Mouse (Mus musculus): ENCODE measurements around the gene Alg6. TPM values are rescaled to one million over a fixed set of nuclear protein-coding genes. Genes with fewer than 3 reads are reported as not detected.

Gene Alg6
- polyA plus RNA-seq (2011; ENCODE audit: insufficient read depth, insufficient read length, low replicate concordance, missing spikeins): 4.0 and 6.1 TPM in 2 replicates

GRCm38 (mm10) chr4:99714904-99715782 is at the start of gene Alg6:
Gene Alg6, plus strand, starts transcription at chr4:99715664.
- WGBS: 3% methylated on average over 46 of the region's 46 CpGs
- TF ChIP-seq POLR2A (IDR thresholded peaks at IDR 0.05; ENCODE audit: borderline replicate concordance, control insufficient read depth, low read depth, low read length) (peak; percentile 63; the same call in 1 of the 2 replicates), CTCF (IDR thresholded peaks at IDR 0.05; ENCODE audit: control insufficient read depth, insufficient read depth, low read length) (no peak)
- Histone ChIP-seq H3K4me1 (ENCODE audit: control insufficient read depth, insufficient read depth, low read length) (no peaks in the 10 kb centered on the region; the same call in none of the 2 replicates), H3K4me3 (replicated peaks; ENCODE audit: control insufficient read depth, low read depth, low read length) (peak within 1 kb of the TSS; percentile 87), H3K27ac (ENCODE audit: control insufficient read depth, insufficient read depth, low read depth, low read length, poor library complexity) (peak within 1 kb of the TSS; percentile 47; the same call in 1 of the 2 replicates)

- no peak overlapping the region for H3K27ac ChIP-seq (ENCODE audit: control insufficient read depth, insufficient read depth, low read depth, low read length, poor library complexity)
- no peak overlapping the region for H3K4me3 ChIP-seq (replicated peaks; ENCODE audit: control insufficient read depth, low read depth, low read length)
- TF ChIP-seq CTCF (IDR thresholded peaks at IDR 0.05; ENCODE audit: control insufficient read depth, insufficient read depth, low read length) (no peak), POLR2A (IDR thresholded peaks at IDR 0.05; ENCODE audit: borderline replicate concordance, control insufficient read depth, low read depth, low read length) (no peak)
- WGBS: 79% methylated on average over 7 of the region's 7 CpGs
- H3K4me1 ChIP-seq (ENCODE audit: control insufficient read depth, insufficient read depth, low read length): no peaks in the 10 kb centered on the region
Measured at GRCm38 (mm10) chr4:99670203-99670851, 45.1 kb upstream of the Alg6 start.

DNA sequence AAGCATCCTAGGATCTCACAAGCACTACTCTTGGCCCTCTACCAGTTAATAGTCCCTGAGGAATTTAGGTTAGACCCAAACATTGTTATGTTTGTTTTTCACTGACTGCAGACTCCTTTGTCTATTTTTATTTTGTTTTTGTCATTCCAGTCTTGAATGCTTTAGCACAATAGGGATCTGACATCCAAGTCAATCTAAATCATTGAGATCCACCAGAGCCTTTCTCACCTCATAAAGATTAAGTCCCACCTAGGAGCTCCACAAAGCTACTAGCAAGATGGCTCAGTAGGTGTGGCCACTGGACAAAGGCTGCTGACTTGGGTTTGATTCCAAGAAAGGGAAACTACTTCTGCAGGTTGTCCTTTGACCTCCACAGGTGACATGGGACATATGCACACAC is 40.3 kb upstream of the Alg6 start:
- no peak overlapping the region for H3K4me3 ChIP-seq (replicated peaks; ENCODE audit: control insufficient read depth, low read depth, low read length)
- no peaks in the 10 kb centered on the region for H3K4me1 ChIP-seq (ENCODE audit: control insufficient read depth, insufficient read depth, low read length)
- no peak overlapping the region for H3K27ac ChIP-seq (ENCODE audit: control insufficient read depth, insufficient read depth, low read depth, low read length, poor library complexity)
- TF ChIP-seq POLR2A (IDR thresholded peaks at IDR 0.05; ENCODE audit: borderline replicate concordance, control insufficient read depth, low read depth, low read length): no peak
- no peak for TF ChIP-seq CTCF (IDR thresholded peaks at IDR 0.05; ENCODE audit: control insufficient read depth, insufficient read depth, low read length)

GRCm38 (mm10) chr4:99683941-99684340 is 31.5 kb upstream of the Alg6 start:
- Histone ChIP-seq H3K4me3 (replicated peaks; ENCODE audit: control insufficient read depth, low read depth, low read length) (no peak overlapping the region), H3K27ac (ENCODE audit: control insufficient read depth, insufficient read depth, low read depth, low read length, poor library complexity) (no peak overlapping the region), H3K4me1 (ENCODE audit: control insufficient read depth, insufficient read depth, low read length) (no peaks in the 10 kb centered on the region)
- no peak for TF ChIP-seq POLR2A (IDR thresholded peaks at IDR 0.05; ENCODE audit: borderline replicate concordance, control insufficient read depth, low read depth, low read length)
- TF ChIP-seq CTCF (IDR thresholded peaks at IDR 0.05; ENCODE audit: control insufficient read depth, insufficient read depth, low read length): no peak
- WGBS: 77% methylated on average over 6 of the region's 6 CpGs

- no peaks in the 10 kb centered on the region; the same call in 1 of the 2 replicates for H3K4me1 ChIP-seq (ENCODE audit: control insufficient read depth, insufficient read depth, low read length)
- WGBS: 69% methylated on average over 5 of the region's 5 CpGs
- TF ChIP-seq POLR2A (IDR thresholded peaks at IDR 0.05; ENCODE audit: borderline replicate concordance, control insufficient read depth, low read depth, low read length) (no peak), CTCF (IDR thresholded peaks at IDR 0.05; ENCODE audit: control insufficient read depth, insufficient read depth, low read length) (no peak)
- no peak overlapping the region for H3K4me3 ChIP-seq (replicated peaks; ENCODE audit: control insufficient read depth, low read depth, low read length)
- H3K27ac ChIP-seq (ENCODE audit: control insufficient read depth, insufficient read depth, low read depth, low read length, poor library complexity): no peak overlapping the region
Measured at GRCm38 (mm10) chr4:99686308-99686707, 29.2 kb upstream of the Alg6 start.

DNA sequence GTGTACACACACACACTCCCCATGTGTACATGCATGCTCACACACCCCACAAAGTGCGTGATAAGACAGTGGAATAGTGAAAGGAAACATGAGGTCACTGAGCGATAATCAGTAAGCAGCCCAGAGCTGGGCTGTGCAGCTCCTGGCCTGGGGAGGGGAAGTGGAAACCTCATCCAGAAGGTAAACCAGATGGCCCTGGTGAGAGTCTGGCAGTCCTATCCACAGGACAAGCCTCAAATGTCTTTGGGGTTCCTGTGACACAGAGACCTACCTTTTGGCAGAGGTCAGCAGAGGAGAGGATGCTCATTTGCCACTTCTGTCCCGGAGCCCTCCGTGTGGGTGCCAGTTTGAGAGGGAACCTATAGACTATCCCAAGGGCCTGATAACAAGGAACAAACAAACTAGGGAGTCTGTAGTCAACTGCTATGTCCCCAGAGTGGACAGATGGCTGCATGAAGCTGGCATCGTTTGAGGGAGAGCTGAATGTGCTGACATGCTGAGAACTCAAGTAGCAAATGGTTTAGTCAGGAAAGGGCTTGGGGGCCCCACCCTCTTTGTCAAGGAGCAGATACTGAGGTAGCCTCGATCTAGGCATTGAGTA is 2.8 kb upstream of the Alg6 start:
- H3K4me1 ChIP-seq (ENCODE audit: control insufficient read depth, insufficient read depth, low read length): no peaks in the 10 kb centered on the region; the same call in none of the 2 replicates
- H3K27ac ChIP-seq (ENCODE audit: control insufficient read depth, insufficient read depth, low read depth, low read length, poor library complexity): no peak overlapping the region
- WGBS: 78% methylated on average over 6 of the region's 6 CpGs
- no peak overlapping the region for H3K4me3 ChIP-seq (replicated peaks; ENCODE audit: control insufficient read depth, low read depth, low read length)
- TF ChIP-seq CTCF (IDR thresholded peaks at IDR 0.05; ENCODE audit: control insufficient read depth, insufficient read depth, low read length) (no peak), POLR2A (IDR thresholded peaks at IDR 0.05; ENCODE audit: borderline replicate concordance, control insufficient read depth, low read depth, low read length) (no peak)

DNA sequence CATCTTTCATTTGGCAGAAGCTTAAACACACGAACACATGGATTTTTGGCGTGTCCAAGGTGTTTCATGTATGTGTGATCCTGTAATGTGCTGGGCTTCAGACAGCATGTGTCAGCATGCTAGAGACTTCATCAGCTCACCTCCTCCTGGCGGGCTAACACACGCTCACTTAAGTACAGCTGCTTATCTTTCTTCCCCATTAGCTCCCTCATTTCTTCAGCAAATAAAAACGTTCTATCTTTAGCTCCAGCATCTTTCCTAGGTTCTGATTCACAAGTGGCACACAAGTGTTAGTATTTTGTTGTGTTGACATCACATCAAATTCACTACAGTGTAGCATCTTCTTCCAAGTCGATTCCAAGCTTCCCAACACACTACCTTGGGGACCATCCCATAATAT is 1.5 kb upstream of the Alg6 start:
- 77% methylated on average over 6 of the region's 6 CpGs for WGBS
- H3K4me1 ChIP-seq (ENCODE audit: control insufficient read depth, insufficient read depth, low read length): no peaks in the 10 kb centered on the region; the same call in none of the 2 replicates
- no peak overlapping the region for H3K4me3 ChIP-seq (replicated peaks; ENCODE audit: control insufficient read depth, low read depth, low read length)
- H3K27ac ChIP-seq (ENCODE audit: control insufficient read depth, insufficient read depth, low read depth, low read length, poor library complexity): no peak overlapping the region
- TF ChIP-seq POLR2A (IDR thresholded peaks at IDR 0.05; ENCODE audit: borderline replicate concordance, control insufficient read depth, low read depth, low read length): no peak
- no peak for TF ChIP-seq CTCF (IDR thresholded peaks at IDR 0.05; ENCODE audit: control insufficient read depth, insufficient read depth, low read length)
